Mouse (Mus musculus): ENCODE results near the gene Aplp2.

Gene Aplp2

DNA sequence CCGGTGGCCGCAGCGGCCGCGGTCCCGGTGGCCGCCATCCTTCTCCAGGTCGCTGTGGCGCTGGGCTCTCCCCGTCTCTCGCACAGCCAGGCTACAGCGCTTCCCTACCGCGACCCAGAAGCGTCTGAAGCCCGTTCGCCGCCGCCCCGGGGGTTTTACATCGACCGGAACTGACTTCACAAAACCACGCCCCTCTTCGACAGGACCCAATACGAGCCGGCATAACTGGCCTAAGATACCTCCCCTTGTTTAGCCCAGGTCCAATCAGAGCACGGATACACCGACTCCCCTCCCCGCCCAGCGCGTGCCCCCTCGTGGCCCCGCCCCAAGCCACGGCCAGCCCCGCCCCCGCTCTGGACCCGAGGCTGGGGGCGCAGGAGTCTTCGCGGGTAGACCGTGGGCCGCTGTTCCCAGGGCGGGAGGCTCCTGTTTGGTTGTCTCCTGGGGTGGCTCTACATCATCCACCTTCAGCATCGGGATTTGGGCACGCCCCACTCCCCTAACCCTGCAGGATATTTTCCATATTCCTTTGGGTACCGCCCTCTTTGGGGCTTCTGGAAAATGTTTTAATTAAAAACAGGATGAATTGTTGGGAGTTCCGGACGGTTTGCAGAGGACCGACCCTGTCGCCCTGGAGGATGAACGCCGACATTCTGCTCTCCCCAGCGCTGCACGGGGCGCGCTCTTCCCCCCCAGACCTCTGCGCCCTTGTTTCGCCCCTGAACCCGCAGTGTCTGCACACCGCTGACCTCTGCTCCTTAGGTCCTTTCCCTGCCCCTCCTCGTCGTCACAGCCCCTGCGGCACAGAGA, at the start of gene Aplp2:
Gene Aplp2 (minus strand): TSS at position 126 of the 810 bp plus-strand sequence.
- peak; percentile 95 for DNase-seq (ENCODE audit: low spot score)

- DNase-seq (ENCODE audit: low spot score): no peak
These were observed 48.6 kb upstream of the Aplp2 start for GRCm38 (mm10) chr9:31260219-31260618.

DNA sequence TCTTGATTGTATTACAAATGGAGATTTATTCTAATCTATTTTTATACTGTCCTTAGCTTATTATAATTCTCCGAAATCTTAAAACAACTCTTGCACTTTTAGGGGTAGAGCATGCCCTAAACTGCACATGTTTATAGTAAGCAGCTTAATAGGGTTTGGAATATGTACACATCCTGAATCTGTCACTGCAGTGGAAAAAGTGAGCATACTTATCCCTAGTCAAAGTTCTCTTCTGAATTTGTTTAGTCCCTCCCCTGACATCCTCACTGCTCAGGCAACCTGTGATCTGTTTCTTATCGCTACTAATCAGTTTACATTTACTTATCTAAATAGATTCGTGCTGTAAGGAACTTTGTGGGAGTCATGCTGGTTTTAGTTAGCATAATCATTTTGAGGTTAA, 46.6 kb upstream of the Aplp2 start:
- DNase-seq (ENCODE audit: low spot score): no peak

- no peak for DNase-seq (ENCODE audit: low spot score)
These were observed 44.3 kb upstream of the Aplp2 start for GRCm38 (mm10) chr9:31255953-31256352.

- DNase-seq (ENCODE audit: low spot score): peak; percentile 70
These were observed 43.0 kb upstream of the Aplp2 start for GRCm38 (mm10) chr9:31254697-31255004.

GRCm38 (mm10) chr9:31253866-31254696, 42.5 kb upstream of the Aplp2 start:
- DNase-seq (ENCODE audit: low spot score): no peak

DNA sequence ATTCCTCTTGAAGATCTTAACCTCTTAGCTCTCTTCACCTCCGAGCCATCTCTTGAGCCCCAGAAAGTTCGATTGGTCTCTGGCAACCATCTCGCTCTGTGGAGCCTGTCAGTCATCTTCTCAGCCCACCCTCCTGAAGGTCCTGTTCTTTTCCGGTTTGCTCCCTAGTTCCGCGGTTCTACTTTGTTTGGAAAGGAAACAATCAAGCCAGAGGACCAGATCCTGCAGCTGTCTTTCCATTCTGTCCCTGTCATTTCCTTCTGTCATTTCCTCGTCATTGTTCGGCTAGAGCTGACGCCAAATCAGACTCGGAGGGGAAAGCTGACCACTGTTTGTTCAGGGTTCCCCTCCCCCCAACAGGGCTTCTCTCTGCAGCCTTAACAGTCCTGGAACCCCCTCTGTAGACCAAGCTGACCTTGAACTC, 41.7 kb upstream of the Aplp2 start:
- DNase-seq (ENCODE audit: low spot score): no peak

DNA sequence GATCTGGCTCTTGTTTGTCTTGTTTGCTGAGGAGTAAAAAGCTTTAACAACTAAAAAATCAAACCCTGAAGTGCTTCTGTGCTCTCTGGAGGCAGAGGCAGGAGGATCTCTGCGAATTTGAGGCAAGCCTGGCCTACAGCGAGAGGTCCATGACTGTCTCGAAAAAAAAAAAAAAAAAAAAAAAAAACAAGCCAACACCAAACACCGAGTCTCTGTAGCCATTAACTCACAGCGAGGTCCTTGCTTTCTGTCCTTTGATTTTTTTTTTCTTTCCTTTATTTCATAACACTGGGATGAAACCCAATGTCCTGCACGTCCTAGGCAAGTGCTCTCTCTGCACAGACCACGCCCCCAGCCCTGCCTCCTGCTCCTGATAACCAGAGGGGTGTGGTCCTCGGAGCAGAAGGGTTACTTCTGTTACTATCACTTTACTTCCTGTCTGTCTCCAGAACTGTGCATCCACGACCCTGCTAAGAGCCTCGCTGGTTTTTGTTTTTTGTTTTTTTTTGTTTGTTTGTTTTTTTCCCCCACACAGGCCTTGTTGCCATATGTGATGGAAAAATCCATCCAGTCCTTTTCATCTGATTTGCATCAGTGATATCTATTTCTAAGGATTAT, 40.7 kb upstream of the Aplp2 start:
- DNase-seq (ENCODE audit: low spot score): peak; percentile 11

- no peak for DNase-seq (ENCODE audit: low spot score)
These were observed 36.0 kb upstream of the Aplp2 start for GRCm38 (mm10) chr9:31247447-31248220.

- DNase-seq (ENCODE audit: low spot score): no peak
These were observed 34.8 kb upstream of the Aplp2 start for GRCm38 (mm10) chr9:31246421-31246820.

DNA sequence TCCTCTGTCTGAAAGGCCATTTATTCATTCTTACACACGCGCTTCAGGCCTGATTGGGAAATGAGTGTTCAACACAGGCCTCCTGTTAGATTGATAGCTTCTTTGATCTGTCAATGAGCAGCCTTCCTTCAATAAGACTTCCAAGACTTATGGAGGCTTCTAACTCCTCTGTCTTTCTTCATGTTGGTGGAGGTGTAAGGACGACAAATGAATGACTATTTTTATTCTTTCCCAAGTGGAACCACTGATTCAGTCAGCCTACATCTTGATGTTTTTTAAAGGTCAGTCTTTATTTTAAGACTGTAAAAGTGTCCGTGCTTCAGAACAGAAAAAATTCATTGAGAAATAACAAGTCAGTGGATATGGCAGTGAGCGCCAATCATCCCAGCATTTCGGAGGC, 33.4 kb upstream of the Aplp2 start:
- no peak for DNase-seq (ENCODE audit: low spot score)

DNA sequence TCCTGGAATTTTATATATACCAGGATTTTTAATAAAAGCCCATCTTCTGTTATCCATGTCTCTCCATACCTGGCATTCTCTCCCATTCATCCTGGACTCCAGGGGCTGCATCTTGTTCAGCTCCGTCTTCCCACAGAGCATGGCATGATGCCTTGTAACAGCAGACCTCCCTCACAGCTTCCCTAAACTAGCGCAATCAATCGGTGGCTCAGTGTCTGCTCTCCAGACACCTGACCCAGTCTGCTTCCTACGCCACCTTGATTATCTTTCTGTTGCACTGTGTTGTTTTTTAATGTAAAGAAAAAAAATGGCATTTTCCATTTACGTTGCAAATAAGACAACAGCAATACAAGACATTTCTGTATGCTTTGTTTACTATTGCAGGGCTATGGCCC, 32.3 kb upstream of the Aplp2 start:
- DNase-seq (ENCODE audit: low spot score): no peak

- DNase-seq (ENCODE audit: low spot score): peak; percentile 7
These were observed 31.8 kb upstream of the Aplp2 start for GRCm38 (mm10) chr9:31243306-31243938.

DNA sequence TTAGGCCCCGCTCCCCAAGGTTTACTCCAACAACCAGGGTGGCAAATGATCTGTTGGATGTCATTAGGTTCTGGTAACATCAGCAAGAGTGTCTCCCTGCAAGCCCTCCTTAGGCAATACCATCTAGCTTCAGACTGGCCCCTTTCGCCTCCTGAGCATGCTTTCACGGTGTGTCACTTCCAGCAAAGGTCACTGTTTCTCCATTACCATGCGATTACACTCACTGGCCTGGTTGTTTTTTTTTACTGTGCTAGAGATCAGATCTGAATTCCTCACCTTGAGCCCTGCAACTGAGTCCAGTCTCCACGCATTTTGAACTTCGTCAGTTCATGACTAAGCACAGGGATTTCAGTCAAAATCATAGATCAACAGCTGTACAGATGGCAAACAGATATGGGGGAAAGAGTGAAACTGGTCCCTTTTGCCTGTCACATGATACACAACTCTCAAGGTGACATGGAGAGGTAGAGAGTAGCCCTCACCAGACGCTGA, 29.6 kb upstream of the Aplp2 start:
- no peak for DNase-seq (ENCODE audit: low spot score)

DNA sequence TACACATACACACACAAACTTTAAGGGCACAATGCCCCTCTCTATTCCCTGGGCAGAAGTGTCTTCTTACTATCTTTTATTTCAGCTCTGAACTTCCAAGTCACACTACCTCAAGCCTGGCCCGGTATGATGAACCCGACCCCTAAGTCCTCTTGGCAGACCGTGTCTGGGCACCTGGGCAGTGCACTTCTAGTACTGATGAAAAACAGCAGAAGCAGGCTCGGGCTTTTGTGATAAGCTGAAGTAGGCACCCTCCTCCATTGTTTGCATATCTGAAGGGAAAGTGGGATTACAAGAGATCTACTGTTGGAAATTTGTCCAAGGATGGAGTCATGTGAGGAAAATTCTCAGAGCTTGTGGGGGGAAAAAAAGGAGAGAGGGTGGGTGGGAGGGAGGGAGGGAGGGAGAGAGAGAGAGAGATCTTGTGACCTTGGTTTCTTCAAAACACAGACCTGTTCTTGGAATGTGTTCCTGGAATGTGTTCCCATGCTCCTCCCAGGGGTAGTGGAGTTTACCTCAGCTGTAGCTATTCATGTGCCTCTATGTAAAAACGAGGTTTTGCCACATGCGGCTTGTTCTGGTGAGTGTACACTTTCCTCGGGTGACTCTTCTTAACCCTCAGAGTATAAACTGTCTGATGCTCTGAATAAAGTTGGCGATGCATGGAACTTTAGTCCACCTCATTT, 29.1 kb upstream of the Aplp2 start:
- DNase-seq (ENCODE audit: low spot score): no peak

DNA sequence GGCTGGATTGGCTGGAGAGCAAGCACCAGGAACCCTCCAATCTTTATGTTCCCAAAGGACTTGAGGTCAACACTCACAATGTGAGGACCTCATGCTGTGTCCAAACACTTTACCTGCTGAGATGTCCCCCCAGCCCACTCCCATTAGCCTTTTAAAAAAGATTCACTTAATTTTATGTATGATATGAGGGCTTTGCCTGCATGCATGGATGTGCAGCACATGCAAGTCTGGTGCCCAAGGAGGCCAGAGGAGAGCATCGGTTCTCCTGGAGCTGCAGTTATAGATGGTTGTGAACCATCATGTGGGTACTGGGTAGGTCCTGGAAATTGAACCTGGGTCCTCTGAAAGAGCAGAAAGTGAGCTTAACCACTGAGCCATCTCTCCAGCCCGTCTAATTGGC, 27.9 kb upstream of the Aplp2 start:
- no peak for DNase-seq (ENCODE audit: low spot score)

- no peak for DNase-seq (ENCODE audit: low spot score)
These were observed 26.9 kb upstream of the Aplp2 start for GRCm38 (mm10) chr9:31238526-31238925.

- DNase-seq (ENCODE audit: low spot score): no peak
These were observed 24.5 kb upstream of the Aplp2 start for GRCm38 (mm10) chr9:31236079-31236478.

DNA sequence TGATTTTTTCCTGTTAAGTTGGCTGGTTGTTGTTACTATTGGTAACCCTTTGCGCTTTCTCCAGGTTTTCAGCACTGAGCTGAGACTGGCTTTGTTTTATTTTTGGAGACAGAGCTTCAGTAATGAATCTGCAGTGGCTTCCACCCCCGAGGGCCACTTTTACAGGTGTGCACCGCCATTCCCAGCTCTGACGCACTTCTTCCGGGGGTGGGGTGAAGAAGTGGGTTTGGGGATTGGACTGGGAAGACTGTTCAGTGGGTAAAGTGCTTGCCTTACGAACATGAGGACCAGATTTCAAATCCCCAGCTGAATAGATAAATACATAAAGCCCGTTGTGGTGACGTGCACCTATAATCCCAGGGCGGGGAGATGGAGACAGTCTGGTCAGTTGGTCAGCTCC, 23.9 kb upstream of the Aplp2 start:
- no peak for DNase-seq (ENCODE audit: low spot score)

DNA sequence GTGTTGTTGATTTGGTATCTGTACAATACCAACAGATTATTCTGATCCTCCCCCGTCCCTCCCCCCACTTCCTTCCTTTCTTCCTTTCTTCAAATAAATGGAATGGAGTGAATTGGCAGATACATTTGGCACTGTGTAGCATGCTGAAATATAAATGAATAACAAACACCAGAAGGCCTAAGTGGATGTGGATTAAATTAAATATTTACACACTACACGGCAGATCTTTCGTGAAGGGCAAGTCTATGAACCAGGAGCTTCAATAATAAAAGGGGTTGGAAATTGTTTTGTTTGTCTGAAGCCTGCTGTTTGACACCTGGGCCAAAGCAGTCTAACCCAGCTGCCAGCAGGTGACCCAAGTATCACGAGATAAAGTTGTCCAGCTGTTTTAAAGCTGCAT, 23.4 kb upstream of the Aplp2 start:
- no peak for DNase-seq (ENCODE audit: low spot score)

GRCm38 (mm10) chr9:31226541-31226940, 14.9 kb upstream of the Aplp2 start:
- DNase-seq (ENCODE audit: low spot score): no peak
